Mouse (Mus musculus): ENCODE results near the gene Tmem8b.

GRCm38 (mm10) chr4:43741526-43741925 is 72.8 kb downstream of the Tmem8b start:
- TF ChIP-seq POLR2A (IDR thresholded peaks at IDR 0.05; ENCODE audit: low read depth, low read length) (no peak), CTCF (IDR thresholded peaks at IDR 0.05; ENCODE audit: extremely low read depth, insufficient read depth, insufficient read length, insufficient replicate concordance) (no peak)

Measured in spleen, adult 2 months (tissue).